Mouse (Mus musculus) thymus, postnatal 36 days (tissue): ENCODE measurements around the gene Clca1.
A peak's percentile ranks its signal among the peaks of the same experiment; 100 is the strongest.
"Not testable (repeated sequence)": the region's sequence is repeated elsewhere in the genome, so short reads cannot be mapped to it uniquely, and the experiment has no call there.

Experiments
- DNase-seq, 2 experiments: peaks; one replicate each; pipeline ENCODE4 v3.0.0; 2022; ENCODE audit warnings: mixed read lengths in 2 of 2

Clca1 gene

GRCm38 (mm10) chr3:145032676-145033075 lies at the start of gene Clca1:
TSS of gene Clca1 (minus strand) at chr3:145032776.
- no peak for DNase-seq

DNA sequence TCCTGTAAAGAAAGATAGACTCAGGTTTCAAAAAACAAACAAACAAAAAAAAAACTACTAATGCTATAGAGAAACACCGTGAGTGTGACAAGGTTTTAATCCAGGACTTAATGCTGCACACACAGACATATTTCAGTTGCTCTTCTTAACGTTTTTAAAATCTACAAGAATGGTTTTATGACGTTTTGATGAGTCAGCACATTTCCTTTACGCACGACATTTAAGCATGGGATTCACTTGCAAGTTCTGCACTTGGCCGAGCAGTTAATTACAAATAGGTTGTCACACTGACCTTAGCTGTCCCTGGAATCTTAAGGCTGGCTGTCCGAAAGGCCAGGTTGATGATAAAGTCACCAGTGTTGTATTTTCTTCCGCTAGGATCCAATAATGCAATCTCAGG lies 48.3 kb upstream of the Clca1 start:
- DNase-seq = no peak

GRCm38 (mm10) chr3:145078405-145078804 lies 45.8 kb upstream of the Clca1 start:
- DNase-seq = no peak

DNA sequence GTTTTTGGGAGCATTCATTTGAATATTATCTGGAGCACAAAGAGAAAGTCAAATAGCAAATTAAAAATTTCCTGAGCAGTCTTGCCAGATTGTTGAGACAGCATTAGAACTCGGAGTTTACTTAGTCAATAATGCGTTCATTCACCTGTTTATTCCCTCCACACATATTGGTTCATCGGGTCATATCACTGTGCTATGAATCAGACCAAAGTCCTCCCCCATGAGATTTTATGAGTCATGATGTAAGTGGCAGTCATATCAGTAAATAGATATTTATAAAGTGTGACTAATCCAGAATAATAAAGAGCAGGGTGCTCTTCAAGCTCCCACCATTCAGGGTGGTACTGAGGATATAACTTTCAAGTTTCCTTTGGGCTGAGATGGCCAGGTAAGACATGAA lies 39.8 kb upstream of the Clca1 start:
- DNase-seq = no peak

GRCm38 (mm10) chr3:145068964-145069363 lies 36.4 kb upstream of the Clca1 start:
- DNase-seq = no peak

DNA sequence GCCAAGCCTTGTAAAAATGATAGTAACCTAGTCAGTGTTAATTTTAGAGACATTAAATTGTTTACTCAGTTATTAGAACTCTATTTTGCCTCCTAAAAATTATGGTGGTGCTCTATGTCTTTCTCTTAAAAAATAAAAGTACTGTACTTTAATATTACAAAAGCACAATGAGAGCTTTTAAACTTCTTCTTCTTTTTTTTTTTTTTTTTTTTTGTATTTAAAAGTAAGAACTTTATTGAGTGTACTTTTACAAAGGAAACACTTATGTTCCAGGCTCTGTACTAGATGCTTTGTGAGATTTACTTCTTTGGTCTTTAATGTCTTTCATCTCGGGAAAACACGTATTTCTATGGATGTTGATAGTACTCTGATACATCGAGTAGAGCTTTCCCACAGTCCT lies 22.6 kb upstream of the Clca1 start:
- DNase-seq = not testable (repeated sequence)

- no peak for DNase-seq
These were observed 17.2 kb upstream of the Clca1 start for GRCm38 (mm10) chr3:145049820-145050219.

- DNase-seq = no peak
These were observed 6.2 kb upstream of the Clca1 start for GRCm38 (mm10) chr3:145038813-145039212.

GRCm38 (mm10) chr3:145028036-145028435 lies 4.5 kb downstream of the Clca1 start:
- no peak for DNase-seq

DNA sequence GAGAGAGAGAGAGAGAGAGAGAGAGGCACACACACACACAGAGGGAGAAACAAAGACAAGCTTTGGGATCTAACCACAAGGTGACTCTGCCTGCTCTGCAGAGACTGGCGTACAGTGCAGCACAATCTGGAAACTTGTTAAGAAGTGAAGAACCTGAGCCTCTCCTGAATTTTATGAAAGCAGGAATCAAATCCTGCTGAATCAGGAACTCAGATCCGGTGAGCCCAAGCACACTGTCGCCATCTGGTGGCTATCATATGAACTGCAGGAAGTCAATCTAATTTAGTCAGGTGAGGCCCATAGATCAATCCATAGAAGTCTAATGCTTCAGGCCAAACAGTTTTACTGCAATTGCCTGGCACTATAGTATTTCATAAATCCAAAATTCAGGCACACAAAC lies 5.8 kb downstream of the Clca1 start:
- peak in 1 of 2 experiments; percentile 12 for DNase-seq

DNA sequence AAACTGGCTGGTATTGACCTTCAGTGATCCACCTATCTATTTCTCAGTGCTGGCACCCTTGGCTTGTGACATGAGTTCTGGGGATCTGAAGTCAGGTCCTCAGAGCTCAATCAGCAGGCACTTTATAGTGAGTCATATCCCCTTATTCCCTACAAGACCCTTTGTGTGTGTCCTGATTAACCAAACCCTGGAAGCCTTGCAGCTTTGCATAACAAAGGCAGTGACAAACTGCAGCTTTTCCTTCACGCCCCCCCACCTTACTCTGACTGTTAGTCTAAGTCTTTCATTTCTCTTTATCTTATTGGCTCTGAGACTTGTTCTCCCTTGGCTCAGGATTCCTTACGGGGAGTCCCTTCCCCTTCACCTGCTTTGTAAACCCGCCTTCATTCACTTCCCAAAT lies 14.8 kb downstream of the Clca1 start:
- no peak for DNase-seq

DNA sequence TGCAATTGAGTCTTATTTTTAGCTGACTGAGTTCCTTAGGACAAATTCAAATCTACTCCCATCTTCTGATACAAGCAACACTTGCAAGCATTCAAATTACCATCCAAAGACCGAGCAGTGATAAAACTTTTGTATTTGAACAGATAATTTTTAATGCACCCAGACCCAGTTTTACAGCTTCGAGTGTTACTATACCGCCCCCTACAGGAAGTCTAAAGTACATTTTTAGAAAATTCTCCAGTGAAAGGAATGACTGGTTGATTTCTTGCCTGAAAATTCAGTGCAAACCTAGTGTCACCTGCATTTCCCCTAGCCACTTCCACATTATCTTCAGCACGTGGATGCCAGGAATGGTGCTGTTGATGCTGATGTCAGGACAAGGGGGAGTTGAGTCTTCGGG lies 28.2 kb downstream of the Clca1 start:
- DNase-seq = no peak

DNA sequence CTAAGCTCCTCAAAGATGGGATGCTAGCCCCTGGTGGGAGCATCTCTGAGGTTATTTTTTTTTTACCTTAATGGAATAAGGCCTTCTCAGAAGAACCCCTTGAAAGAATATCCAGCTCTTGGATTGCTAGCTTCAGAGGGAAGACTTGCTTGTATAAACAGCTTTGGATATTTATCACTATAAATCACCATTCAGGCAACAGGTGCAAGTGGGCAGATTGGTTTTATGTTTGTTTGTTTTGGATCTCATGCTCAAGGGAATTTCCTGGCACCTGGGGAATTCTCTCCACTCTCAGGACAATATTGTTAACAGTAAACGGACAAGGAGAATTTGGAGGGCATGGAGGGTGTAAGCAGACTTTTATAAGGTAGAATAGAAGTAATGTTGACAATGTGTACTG lies 31.7 kb downstream of the Clca1 start:
- DNase-seq = no peak

DNA sequence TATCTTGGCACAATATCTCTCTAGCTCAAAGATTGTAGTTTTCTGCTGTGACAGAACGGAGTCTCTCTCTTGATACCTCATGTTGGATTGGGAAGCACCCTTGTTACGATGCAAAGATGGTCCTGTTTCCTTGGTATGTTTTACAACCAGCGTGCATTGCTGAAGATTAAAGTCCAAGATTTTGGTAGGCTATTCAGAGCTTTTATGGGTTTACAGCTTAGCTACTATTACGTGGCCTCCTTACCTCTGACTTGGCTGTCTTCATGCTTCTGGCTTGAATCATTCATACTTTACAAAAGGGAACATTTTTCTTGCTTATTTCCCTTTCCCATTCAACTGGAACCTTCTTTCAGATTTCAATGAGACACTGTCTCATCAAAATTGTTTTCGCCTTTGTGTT lies 39.5 kb downstream of the Clca1 start:
- DNase-seq = no peak

GRCm38 (mm10) chr3:144992618-144993017 lies 40.0 kb downstream of the Clca1 start:
- DNase-seq = no peak

DNA sequence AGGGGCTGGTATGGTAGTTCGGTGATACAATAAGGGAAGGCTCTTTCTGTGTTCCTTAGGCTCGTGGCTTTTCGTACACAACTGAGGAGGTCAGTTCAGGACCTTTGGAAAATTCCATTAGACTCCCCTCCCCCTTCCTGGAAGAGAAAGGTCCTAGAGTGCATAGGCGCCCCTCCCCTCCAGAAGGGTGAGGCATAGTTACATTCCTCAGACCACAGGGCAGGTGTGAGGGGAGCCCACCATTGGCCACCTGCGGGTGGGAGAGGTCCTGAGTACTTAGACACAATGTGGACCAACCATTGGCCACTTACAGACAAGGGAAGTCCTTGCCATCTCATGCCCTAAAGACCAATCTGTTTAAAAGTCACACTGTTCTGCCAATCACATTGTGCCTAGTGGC lies 46.7 kb downstream of the Clca1 start:
- no peak for DNase-seq

GRCm38 (mm10) chr3:144980551-144980950 lies 52.0 kb downstream of the Clca1 start:
- DNase-seq = no peak

- DNase-seq = no peak
These were observed 54.9 kb downstream of the Clca1 start for GRCm38 (mm10) chr3:144977631-144978030.

GRCm38 (mm10) chr3:144976091-144976490 lies 56.5 kb downstream of the Clca1 start:
- DNase-seq = no peak

- DNase-seq = no peak
These were observed 57.6 kb downstream of the Clca1 start, which contains the start of gene Clca4a for GRCm38 (mm10) chr3:144974945-144975344. TSS of gene Clca4a (minus strand) at chr3:144975045.

GRCm38 (mm10) chr3:144971553-144972270 lies 60.9 kb downstream of the Clca1 start:
- DNase-seq = no peak

DNA sequence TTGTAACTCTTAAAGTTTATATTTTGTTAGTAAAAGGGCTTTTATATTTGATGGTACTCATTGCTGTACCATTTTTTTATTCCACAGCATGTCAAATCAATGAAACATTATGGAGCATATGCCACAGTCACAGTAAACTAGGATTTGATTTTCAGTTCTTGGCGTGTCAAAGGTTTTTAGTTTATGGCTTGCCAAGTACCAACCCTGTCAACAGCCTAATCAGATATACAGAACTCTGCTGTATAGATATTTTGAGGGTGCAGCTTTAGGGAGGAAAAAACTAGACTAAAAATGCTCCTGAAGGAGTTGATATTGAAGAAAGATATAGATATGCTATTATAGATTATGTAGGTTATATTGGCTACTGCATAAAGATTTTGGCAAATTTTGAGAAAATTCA lies 62.8 kb downstream of the Clca1 start:
- DNase-seq = no peak

DNA sequence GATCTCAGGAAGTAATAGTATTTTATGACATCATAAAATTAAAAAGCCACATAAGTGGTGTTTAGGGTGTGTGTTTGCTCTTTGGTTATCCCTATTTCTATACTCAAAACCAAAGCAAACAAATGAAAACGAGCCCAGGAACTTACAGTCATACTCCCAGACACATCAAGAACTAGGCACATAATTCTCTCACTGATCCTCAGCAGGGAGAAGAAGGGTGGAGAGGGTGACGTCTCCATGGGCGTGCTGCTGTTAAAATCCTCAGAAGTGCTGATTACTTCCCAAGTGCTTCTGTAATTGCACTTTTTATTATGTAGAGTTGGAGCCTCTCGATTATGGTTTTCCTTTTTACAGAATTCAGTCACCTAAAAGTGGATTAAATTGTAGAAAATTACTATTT lies 66.5 kb downstream of the Clca1 start:
- no peak for DNase-seq
